Mouse (Mus musculus) thymus, postnatal 10 days (tissue): ENCODE data around the gene Acap2.

Experiments used
- DNase-seq, 2 experiments: peaks; one replicate each; pipeline ENCODE4 v3.0.0; 2021; ENCODE audit warnings: low spot score in 2 of 2

The Acap2 gene

GRCm38 (mm10) chr16:31200790-31201567, at the start of gene Acap2:
Gene Acap2, minus strand, starts transcription at chr16:31201245.
- DNase-seq = peak; percentile 97 to 98

- DNase-seq = no peak
These were observed 48.4 kb upstream of the Acap2 start for GRCm38 (mm10) chr16:31249401-31249800.

DNA sequence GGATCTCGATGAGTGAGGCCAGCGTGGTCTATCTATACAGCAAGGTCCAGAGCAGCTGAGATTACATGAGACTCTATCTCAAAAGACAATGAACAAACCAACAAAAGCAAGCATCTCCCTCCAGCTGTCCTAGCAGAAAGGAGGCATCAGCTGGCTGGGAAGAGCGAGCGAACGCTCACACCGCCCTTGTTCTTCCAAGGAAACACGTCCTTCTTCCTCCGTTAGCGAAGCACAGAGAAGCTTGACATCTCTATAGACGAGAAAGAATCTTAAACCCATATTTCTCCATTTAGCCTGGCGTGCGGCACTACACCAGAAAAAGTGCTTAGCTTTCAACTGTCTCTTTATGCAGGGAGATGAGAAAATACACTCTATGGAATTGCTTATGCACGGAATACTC, 47.7 kb upstream of the Acap2 start:
- DNase-seq = no peak

DNA sequence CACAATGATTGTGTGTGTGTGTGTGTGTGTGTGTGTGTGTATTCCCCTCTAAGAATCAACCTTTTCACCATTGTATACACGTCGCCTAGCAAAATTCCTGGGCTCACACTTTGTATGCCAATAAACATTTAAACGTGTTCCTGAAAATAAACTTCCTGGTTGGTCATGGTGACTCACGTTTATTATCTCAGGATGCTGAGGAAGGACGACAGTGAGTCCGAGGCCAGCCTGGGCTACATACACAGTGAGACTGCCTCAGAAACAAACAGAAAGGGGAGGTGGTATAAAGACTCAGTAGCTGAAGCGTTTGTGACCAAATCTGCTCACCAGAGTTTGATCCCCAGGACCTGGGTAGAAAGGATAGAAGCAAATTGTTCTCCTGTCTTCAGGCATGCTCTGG, 46.4 kb upstream of the Acap2 start:
- DNase-seq = no peak

GRCm38 (mm10) chr16:31244053-31244452, 43.0 kb upstream of the Acap2 start:
- no peak for DNase-seq

DNA sequence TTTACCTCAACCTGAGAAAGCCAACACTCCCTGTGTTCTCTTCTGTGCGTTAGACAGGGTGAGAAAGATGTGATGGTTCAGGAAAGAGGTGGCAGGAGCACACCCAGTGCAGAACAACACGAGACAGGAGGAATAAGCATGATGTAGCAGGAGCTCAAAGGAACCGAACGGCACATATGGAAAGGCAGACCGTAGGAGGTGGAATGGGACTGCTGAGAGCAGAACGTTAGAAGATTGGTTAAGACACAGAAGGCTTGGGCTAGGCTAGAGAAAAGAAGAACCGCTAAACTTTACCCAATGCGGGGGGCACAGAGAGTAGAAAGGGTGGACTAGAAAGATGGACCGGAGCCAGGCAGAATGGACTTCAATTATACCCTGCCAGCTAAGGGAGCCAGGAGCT, 40.4 kb upstream of the Acap2 start:
- no peak for DNase-seq

- no peak for DNase-seq
These were observed 39.5 kb upstream of the Acap2 start for GRCm38 (mm10) chr16:31240569-31240968.

DNA sequence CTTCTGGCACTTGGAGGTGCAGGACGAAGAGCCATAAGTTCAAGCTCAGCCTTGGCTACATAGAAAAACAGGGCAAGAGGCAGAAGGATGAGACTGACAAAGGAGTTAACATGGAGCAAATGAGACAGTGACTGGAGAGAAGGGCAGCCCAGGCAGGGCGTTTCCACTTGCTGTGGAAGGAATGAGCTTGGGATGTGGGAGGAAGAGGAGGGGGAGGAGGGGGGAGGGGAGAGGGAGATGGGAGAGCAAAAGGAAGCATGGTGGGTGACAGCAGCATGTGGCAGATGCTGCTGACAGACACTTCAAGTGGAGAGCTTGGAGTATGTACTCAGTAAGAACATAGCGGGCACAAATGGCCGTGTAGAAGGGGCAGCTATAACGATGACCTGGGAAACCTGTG, 37.2 kb upstream of the Acap2 start:
- no peak for DNase-seq

DNA sequence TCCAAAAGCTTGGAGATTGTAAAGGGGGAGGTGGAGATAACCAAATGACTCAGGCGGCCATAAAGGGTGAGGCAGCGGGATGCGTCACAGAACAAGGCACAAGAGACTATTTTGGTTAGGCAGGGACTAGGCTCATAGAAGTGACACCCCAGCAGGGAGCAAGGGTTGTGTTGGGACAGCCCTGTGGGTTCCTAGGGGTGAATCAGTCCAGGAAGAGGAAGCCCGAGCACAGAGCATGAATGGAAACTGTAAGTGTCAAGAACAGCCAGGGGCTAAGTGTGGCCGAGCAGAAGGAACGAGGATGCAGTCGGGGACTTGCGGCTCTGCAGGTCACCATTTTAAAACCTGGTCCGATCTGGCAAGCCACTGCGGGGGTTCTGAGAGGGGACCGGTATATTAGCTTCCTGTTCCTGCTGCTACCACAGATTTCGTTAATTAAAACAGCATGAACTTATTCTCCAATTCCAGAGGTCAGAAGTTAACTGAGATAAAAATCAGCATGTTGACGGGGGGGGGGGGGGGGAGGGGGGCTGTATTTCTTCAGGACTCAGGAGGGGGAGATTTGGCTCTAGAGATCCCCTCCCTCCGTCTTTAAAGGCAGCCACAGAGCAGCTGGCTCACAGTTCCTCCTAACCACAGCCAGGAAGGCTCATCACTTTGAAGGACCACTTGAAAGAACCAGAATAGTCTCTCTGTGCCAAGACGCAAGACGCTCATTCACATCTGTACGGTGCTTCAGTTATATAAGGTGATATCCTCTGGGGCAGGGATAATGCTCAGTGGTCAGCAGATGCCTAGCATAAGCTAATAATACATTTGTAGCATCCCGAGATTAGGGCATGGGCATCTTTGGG, 34.6 kb upstream of the Acap2 start:
- peak; percentile 23 to 37 for DNase-seq

DNA sequence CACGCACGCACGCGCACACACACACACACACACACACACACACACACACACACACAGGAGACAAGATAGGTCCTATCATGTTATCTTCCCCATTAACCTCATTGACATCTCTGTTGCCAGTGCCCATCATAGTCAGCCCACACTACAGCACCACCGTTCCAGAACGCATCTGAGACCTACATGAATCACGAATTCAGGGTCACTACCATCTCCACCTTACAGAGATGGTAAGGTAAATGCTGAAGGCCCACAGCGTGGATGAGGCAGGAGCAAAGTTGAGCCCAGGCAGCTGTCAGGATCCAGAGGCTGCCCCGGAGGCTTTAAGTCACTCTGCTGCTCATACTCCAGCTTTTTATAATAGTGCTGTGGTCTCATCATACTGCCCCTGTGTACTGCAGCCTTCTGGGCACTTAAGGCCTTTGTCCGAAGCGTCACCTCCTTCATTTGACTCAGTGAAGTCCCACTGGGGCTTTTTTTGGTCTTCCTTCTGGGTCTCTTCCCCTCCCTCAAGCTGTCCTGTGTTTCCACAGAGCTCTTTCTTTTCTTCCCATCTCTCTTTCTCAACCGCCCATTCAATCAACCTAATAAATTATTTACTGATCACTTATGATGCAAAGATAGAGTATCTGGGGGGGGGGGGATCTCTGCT, 33.9 kb upstream of the Acap2 start:
- DNase-seq = no peak

GRCm38 (mm10) chr16:31234356-31234755, 33.3 kb upstream of the Acap2 start:
- no peak for DNase-seq

GRCm38 (mm10) chr16:31233541-31234339, 32.7 kb upstream of the Acap2 start:
- no peak for DNase-seq

- no peak for DNase-seq
These were observed 32.1 kb upstream of the Acap2 start for GRCm38 (mm10) chr16:31233167-31233498.

GRCm38 (mm10) chr16:31232491-31233166, 31.6 kb upstream of the Acap2 start:
- no peak for DNase-seq

GRCm38 (mm10) chr16:31231591-31231990, 30.5 kb upstream of the Acap2 start:
- DNase-seq = no peak

DNA sequence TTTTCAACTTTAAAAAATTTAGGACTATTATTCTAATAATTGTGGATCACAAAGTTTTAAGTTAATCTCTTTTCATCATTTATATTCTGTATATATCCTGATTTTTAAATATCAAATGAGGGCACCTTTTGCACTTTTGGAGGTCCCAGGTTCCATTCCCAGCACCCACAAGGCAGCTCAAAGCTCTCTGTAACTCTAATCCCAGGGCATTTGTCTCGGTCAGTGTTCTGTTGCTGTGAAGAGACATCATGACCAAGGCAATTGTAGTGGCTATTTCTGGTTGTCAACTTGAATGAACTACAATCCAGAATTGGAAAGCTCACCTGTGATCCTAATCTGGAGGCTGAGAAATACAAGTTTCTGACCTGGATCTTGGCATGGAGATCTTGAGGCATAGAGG, 26.7 kb upstream of the Acap2 start:
- no peak for DNase-seq

DNA sequence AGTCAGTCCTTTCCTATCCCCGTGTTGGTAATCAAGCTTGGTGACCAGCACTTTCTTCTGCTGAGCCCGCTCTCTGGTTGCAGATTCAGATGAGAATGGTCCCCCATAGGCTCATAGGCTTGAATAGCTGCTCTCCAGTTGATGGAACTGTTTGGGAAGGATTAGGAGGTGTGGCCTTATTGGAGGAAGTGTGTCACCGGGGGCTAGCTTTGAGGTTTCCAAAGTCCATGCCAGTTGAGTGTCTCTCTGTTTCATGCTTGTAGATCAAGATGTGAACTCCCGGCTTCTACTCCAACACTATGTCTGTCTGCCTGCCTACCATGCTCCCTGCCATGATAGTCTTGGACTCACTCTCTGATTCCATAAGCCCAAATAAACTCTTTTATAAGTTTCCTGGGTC, 14.2 kb upstream of the Acap2 start:
- DNase-seq = no peak

DNA sequence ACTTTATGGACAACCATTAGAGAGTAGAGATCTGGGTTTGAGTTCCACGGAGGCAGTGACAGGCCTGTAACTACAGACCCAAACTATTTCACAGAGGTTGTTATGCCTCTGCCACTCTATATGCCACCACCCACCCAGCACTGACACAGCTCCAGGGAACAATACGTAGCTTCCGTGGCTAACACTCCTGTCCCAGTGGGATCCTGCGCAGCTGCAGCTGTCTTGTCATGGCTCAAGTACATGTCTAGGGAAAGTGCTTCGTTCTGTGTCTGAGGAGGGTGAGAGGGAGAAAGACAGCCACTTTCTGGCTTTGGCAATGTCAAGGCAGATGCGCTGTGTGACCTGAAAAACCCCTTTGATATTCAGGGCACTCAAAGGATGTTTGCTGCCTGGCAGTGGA, 12.4 kb upstream of the Acap2 start:
- no peak for DNase-seq

DNA sequence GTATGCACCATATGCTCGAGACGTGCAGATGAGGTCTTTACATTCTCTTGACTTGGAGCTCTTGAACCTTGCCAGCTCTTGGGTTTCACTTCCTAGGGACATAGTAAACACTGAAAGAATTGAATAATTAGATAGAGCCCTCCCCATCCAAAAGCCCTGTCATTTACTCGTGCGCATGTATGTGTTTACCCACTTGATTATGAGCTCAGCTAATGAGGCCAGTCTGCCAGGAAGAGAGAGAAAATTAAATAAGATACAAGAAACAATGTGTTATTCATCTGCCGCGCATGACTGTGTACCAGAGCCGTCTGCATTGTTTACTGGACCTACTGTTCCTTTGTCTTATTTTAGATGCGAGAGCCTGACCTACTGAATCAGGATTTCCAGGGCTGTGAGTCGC, 10.5 kb upstream of the Acap2 start:
- DNase-seq = no peak

DNA sequence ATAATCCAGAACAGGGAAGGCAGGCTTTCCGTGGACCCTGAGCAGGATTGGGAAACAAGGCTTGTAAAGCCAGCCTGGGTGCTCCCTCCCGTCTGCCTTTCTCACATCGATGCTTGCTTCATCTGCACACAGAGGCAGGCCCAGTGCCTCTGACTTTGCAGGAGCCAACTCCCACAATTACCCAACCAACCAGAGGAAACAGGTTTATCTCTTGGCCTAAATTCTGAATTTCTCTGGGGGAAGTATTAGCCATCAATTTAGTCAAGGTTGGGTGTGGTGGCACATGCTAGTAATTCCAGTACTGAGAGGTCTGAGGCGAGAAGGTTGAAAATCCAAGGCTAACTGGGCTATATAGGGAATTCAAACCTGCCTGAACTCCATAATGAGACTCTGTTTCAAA, 9.4 kb upstream of the Acap2 start:
- DNase-seq = no peak

GRCm38 (mm10) chr16:31209911-31210310, 8.9 kb upstream of the Acap2 start:
- DNase-seq = no peak
